Mouse (Mus musculus) intestine, embryonic 16.5 days (tissue): ENCODE data around the gene Gp5. TPM values are rescaled to one million over a fixed set of nuclear protein-coding genes. Genes with fewer than 3 reads are reported as not detected.

ENCODE experiments used
- ATAC-seq: fragments of 200-750 bp; cut with Nextera tagmentation; 2 replicates; pipeline ENCODE4 v1.8.0; 2017; ENCODE audit warnings: moderate TSS enrichment, moderate library complexity
- H3K27ac ChIP-seq: fragments of 300-500 bp; sonication (generic); 2 replicates; pipeline ENCODE4 v1.5.1; 2014; ENCODE audit warnings: mild to moderate bottlenecking, low read length
- H3K27me3 ChIP-seq: fragments of 300-500 bp; sonication (generic); replicated peaks from 2 replicates; pipeline ENCODE4 v1.6.1; 2014; ENCODE audit warnings: low read length, control low read depth, mixed read lengths; ENCODE audit not compliant: control insufficient read depth, insufficient read depth
- H3K36me3 ChIP-seq: fragments of 300-500 bp; sonication (generic); 2 replicates; pipeline ENCODE4 v1.6.1; 2014; ENCODE audit warnings: low read length, control low read depth; ENCODE audit not compliant: control insufficient read depth, insufficient read depth
- H3K4me1 ChIP-seq: fragments of 300-500 bp; sonication (generic); 2 replicates; pipeline ENCODE4 v1.6.1; 2014; ENCODE audit warnings: low read length, control low read depth, mixed read lengths; ENCODE audit not compliant: control insufficient read depth, insufficient read depth
- H3K4me2 ChIP-seq: fragments of 300-500 bp; sonication (generic); 2 replicates; pipeline ENCODE4 v1.6.1; 2014; ENCODE audit warnings: low read depth, low read length, control low read depth
- H3K4me3 ChIP-seq: fragments of 300-500 bp; sonication (generic); 2 replicates; pipeline ENCODE4 v1.5.1; 2014; ENCODE audit warnings: mild to moderate bottlenecking, low read length
- H3K9ac ChIP-seq: fragments of 300-500 bp; sonication (generic); 2 replicates; pipeline ENCODE4 v1.6.1; 2014; ENCODE audit warnings: low read depth, low read length
- H3K9me3 ChIP-seq: fragments of 300-500 bp; sonication (generic); 2 replicates; pipeline ENCODE4 v1.6.1; 2016; ENCODE audit warnings: low read length, control low read depth; ENCODE audit not compliant: control insufficient read depth
- WGBS: fragments of 180-500 bp; shearing (Covaris S2); extraction: QIAGEN DNeasy Blood & Tissue Kit; methylation state at CpG from one replicate; pipeline ENCODE4 v1.1.7; 2014; 5-methylcytosine and 5-hydroxymethylcytosine counted together
- polyA plus RNA-seq: library from polyadenylated mRNA; unstranded; fragments of >200 nt; fragmentation: Nextera tagmentation; extraction: Ambion mirVana; gene quantifications from 2 replicates; pipeline ENCODE4 v1.2.1, GENCODE M21; 2015

Gp5 gene
- polyA plus RNA-seq, 1 experiment from 2014 or later = 0.42 TPM

DNA sequence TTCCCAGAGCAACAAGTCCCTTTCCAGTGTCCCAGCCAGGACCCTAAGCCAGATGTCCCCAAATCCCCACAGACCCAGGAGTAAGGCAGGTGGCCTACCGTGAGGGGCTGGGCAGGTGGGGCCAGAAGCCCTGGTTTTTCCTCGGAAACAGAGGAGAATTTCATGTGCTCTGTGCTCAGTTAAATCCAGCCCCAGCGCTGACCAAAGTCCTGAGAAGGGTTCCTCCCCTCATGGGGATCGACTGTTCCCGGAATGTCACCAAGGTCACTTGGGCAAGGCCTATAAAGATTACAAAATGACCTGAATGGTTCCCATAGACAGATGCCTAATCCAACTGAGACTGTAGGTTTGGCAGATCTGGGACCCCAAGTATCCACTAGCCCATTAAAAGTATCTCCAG is 43.2 kb downstream of the Gp5 start, which contains the start of gene Cpn2:
TSS of gene Cpn2 (minus strand) at position 141 of the 400 bp plus-strand sequence.
- Histone ChIP-seq H3K27ac (no peak within 1 kb of the TSS), H3K4me2 (peak within 1 kb of the TSS; percentile 20; the same call in 1 of the 2 replicates), H3K9ac (no peak within 1 kb of the TSS), H3K27me3 (no peaks in the 10 kb centered on the region), H3K4me3 (no peak within 1 kb of the TSS), H3K4me1 (0 out of 2 replicates have a peak, but pooled peaks cover 3% of the 10 kb centered on the region), H3K36me3 (no peaks in the 10 kb centered on the region), H3K9me3 (no peaks in the 10 kb centered on the region)
- peak; percentile 72 for ATAC-seq
- 57% methylated on average over 5 of the region's 5 CpGs for WGBS

GRCm38 (mm10) chr16:30266561-30266960 is 44.0 kb downstream of the Gp5 start:
- no peak overlapping the region for H3K9ac ChIP-seq
- WGBS = 82% methylated on average over 5 of the region's 5 CpGs
- no peaks in the 10 kb centered on the region for H3K9me3 ChIP-seq
- H3K4me3 ChIP-seq = no peak overlapping the region
- no peaks in the 10 kb centered on the region for H3K27me3 ChIP-seq
- H3K36me3 ChIP-seq = no peaks in the 10 kb centered on the region
- no peak for ATAC-seq
- H3K4me2 ChIP-seq = no peak overlapping the region
- 0 out of 2 replicates have a peak, but pooled peaks cover 3% of the 10 kb centered on the region for H3K4me1 ChIP-seq
- H3K27ac ChIP-seq = no peak overlapping the region

- WGBS = 53% methylated on average over 4 of the region's 4 CpGs
- Histone ChIP-seq H3K27me3 (no peaks in the 10 kb centered on the region), H3K4me3 (no peak overlapping the region), H3K36me3 (no peaks in the 10 kb centered on the region), H3K27ac (no peak overlapping the region), H3K4me1 (0 out of 2 replicates have a peak, but pooled peaks cover 3% of the 10 kb centered on the region), H3K9me3 (no peaks in the 10 kb centered on the region), H3K4me2 (no peak overlapping the region), H3K9ac (no peak overlapping the region)
- no peak for ATAC-seq
Observed at GRCm38 (mm10) chr16:30265611-30266010, 45.0 kb downstream of the Gp5 start.

DNA sequence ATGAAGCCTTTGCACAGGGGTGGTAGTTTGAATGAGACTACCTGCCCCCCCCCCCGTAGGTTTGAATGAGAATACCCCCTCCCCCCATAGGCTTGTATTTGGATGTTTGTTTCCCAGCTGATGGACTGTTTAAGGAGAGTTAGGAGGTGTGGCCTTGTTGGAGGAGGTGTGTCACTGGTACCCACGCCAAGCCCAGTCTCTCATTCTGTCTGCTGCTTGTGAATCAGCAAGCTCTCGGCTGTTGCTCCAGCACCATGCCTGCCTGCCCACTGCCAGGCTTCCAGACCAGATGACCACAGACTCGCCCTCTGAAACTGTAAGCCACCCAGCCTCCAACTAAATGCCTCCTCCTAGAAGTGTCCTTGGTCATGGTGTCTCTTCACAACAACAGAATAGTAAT is 47.4 kb downstream of the Gp5 start:
- H3K27ac ChIP-seq = no peak overlapping the region
- WGBS = 66% methylated on average over 4 of the region's 4 CpGs
- H3K27me3 ChIP-seq = 0 out of 2 replicates have a peak, but pooled peaks cover 3% of the 10 kb centered on the region

GRCm38 (mm10) chr16:30262664-30263063 is 47.9 kb downstream of the Gp5 start:
- Histone ChIP-seq H3K9me3 (no peaks in the 10 kb centered on the region), H3K27me3 (0 out of 2 replicates have a peak, but pooled peaks cover 3% of the 10 kb centered on the region), H3K9ac (no peak overlapping the region), H3K27ac (no peak overlapping the region), H3K36me3 (no peaks in the 10 kb centered on the region), H3K4me3 (no peak overlapping the region), H3K4me1 (0 out of 2 replicates have a peak, but pooled peaks cover 3% of the 10 kb centered on the region), H3K4me2 (no peak overlapping the region)
- 0% methylated on average over 2 of the region's 2 CpGs for whole genome bisulfite sequencing
- no peak for ATAC-seq

More for the DNA sequence above, 47.4 kb downstream of the Gp5 start:
- Histone ChIP-seq H3K9me3 (no peaks in the 10 kb centered on the region), H3K4me3 (no peak overlapping the region), H3K4me1 (0 out of 2 replicates have a peak, but pooled peaks cover 3% of the 10 kb centered on the region), H3K9ac (no peak overlapping the region), H3K36me3 (no peaks in the 10 kb centered on the region), H3K4me2 (no peak overlapping the region)
- no peak for ATAC-seq

GRCm38 (mm10) chr16:30262157-30262556 is 48.4 kb downstream of the Gp5 start:
- Histone ChIP-seq H3K27me3 (0 out of 2 replicates have a peak, but pooled peaks cover 3% of the 10 kb centered on the region), H3K4me1 (0 out of 2 replicates have a peak, but pooled peaks cover 2% of the 10 kb centered on the region), H3K36me3 (no peaks in the 10 kb centered on the region), H3K4me3 (no peak overlapping the region), H3K4me2 (no peak overlapping the region), H3K9ac (no peak overlapping the region), H3K9me3 (no peaks in the 10 kb centered on the region), H3K27ac (no peak overlapping the region)
- 87% methylated on average over 10 of the region's 10 CpGs for WGBS
- no peak for ATAC-seq

GRCm38 (mm10) chr16:30261341-30261740 is 49.2 kb downstream of the Gp5 start:
- Histone ChIP-seq H3K4me2 (no peak overlapping the region), H3K9ac (no peak overlapping the region), H3K27me3 (0 out of 2 replicates have a peak, but pooled peaks cover 3% of the 10 kb centered on the region), H3K4me1 (no peaks in the 10 kb centered on the region), H3K36me3 (no peaks in the 10 kb centered on the region), H3K4me3 (no peak overlapping the region), H3K9me3 (no peaks in the 10 kb centered on the region), H3K27ac (no peak overlapping the region)
- WGBS = 81% methylated on average over 9 of the region's 9 CpGs
- no peak for ATAC-seq

DNA sequence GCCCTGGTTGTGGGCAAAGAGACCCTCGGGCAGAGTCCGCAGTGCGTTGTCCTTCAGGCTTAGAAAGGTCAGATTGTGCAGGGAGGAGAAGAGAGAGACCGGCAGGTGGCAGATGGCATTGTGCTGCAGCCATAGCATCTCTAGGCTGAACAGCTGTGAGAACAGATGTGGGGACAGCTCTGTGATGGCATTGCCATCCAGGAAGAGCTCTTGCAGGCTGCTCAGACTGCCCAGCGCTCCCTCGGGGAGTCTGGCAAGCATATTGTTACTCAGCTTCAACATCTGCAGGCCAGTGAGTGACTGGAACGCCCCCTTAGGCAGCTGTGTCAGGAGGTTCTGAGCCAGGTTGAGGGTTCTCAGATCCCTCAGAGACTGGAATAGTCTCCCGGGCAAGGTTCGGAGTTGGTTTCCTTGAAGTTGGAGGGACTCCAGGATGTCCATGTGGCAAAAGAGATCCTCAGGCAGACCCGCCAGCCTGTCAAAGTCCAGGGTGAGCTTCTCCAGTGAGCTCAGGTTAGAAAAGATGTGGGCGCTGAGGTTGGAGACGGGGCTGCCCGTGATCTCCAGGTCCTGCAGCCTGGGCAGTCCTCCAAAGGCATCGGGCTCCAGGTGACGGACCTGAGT is 50.5 kb downstream of the Gp5 start:
- H3K27ac ChIP-seq = no peak overlapping the region
- H3K4me1 ChIP-seq = no peaks in the 10 kb centered on the region
- 88% methylated on average over 15 of the region's 15 CpGs for WGBS

GRCm38 (mm10) chr16:30259444-30259843 is 51.1 kb downstream of the Gp5 start:
- WGBS = 88% methylated on average over 10 of the region's 10 CpGs
- Histone ChIP-seq H3K9ac (no peak overlapping the region), H3K9me3 (no peaks in the 10 kb centered on the region), H3K27me3 (0 out of 2 replicates have a peak, but pooled peaks cover 3% of the 10 kb centered on the region), H3K4me3 (no peak overlapping the region), H3K36me3 (no peaks in the 10 kb centered on the region), H3K4me2 (no peak overlapping the region), H3K4me1 (no peaks in the 10 kb centered on the region), H3K27ac (no peak overlapping the region)
- ATAC-seq = no peak

More for the DNA sequence above, 50.5 kb downstream of the Gp5 start:
- ATAC-seq = no peak
- Histone ChIP-seq H3K9me3 (no peaks in the 10 kb centered on the region), H3K4me3 (no peak overlapping the region), H3K27me3 (0 out of 2 replicates have a peak, but pooled peaks cover 3% of the 10 kb centered on the region), H3K36me3 (no peaks in the 10 kb centered on the region), H3K4me2 (no peak overlapping the region), H3K9ac (no peak overlapping the region)
